Mouse (Mus musculus) cerebellum, postnatal 25 days (tissue): ENCODE results near the gene Mars2.
A peak's percentile ranks its signal among the peaks of the same experiment; 100 is the strongest.

Experiments used
- DNase-seq, 2 experiments: peaks; one replicate each; pipeline ENCODE4 v3.0.0; 2021; ENCODE audit warnings: mixed read lengths in 2 of 2

Gene Mars2

DNA sequence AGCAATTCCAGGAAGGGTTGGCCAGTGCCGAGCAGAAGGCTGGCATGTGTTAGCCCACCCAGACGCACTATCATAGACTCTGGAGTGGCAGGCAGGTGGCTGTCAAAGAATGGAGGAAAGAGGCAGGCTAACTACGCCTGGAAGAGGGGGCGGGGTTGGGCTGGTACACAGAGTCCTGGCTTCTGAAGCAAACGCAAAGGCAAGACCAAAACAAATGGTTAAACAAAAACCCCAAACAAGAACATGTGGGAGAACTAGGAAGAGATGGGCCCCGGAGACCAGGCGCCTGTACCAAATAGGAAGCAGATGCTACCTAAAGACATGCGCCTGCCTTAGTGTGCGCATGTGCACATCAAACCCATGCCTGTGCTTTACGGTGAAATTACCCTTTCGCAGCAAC lies 12.9 kb upstream of the Mars2 start:
- peak; percentile 50 to 61 for DNase-seq

DNA sequence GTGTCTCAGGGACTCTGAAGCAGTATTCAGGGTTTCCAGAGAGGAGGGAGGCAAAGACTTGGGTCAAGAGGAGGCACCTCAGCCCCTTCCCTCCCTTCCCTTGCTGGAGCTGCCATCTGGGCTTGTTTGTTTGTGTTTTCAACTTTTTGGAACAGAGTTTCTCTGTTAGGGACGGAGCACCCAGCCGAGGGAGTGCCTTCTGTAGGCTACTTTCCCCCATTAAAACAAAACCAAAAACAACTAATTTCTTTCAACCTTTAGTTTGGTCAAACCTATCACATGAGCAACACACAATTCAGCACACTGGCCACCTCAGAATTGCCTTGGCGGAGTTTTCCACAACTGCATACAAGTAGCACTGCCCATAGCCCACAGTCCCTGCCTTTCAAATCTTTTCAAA lies 11.6 kb upstream of the Mars2 start:
- no peak for DNase-seq

DNA sequence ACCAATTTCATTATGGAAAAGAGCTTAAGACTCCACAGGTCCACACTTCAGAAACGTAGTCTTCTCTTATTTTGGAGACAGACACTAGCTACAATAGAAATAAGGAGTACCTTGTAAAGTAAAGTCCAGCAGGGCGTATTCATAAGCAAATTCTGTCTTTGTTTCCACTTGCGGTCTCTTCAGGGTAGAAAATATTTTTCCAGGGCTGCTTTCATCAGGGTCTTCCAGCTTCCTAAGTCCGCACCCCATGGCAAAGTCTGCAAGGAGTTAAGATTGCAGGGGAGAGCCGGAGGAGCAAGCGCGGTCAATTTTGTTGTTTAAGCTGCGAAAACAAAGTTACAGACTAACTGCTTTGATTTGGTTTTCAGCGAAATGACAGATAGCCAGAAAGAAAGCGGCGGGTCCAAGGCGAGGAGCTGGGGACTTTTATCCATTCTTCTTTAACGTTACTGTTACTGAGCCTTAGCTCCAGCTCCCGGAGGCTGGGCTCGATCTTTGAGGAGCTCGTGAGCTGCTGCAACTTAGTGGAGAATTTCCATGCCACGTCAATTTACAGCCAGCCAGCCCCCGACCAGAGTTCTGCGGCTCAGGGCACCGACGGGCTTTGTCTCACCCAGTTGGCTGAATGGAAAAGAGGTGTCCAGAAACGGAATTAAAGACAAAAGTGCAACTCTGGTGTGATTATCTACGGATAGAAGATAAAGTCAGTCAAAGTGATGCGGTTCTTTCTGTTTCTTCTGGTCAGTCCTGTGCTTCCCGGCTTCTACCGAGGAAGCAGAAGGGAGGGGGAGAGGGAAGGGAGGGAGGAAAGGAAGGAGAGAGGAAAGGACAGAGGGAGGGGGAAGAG lies 10.7 kb upstream of the Mars2 start, which contains the start of gene Rftn2:
Rftn2 (minus strand) TSS at position 772 of the 847 bp plus-strand sequence.
- peak; percentile 24 to 30 for DNase-seq

DNA sequence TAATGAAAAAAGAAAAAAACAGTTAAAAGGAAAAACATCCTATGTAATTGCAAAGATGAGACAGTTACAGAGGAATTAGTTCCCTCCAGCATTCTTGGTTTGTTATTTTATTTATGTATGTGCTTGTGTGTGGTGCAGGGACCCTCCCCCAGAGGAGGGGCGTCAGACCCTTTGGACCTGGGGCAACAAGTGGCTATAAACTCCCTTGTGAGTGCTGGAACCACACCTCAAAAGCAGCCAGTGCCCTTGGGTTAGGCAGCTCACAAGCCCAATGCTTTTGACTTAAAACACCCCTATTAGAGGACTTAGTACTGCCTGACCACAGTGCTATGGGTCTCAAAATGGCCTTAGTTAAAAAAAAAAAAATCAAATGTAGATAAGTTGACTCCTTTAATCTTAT lies 9.6 kb upstream of the Mars2 start:
- no peak for DNase-seq

DNA sequence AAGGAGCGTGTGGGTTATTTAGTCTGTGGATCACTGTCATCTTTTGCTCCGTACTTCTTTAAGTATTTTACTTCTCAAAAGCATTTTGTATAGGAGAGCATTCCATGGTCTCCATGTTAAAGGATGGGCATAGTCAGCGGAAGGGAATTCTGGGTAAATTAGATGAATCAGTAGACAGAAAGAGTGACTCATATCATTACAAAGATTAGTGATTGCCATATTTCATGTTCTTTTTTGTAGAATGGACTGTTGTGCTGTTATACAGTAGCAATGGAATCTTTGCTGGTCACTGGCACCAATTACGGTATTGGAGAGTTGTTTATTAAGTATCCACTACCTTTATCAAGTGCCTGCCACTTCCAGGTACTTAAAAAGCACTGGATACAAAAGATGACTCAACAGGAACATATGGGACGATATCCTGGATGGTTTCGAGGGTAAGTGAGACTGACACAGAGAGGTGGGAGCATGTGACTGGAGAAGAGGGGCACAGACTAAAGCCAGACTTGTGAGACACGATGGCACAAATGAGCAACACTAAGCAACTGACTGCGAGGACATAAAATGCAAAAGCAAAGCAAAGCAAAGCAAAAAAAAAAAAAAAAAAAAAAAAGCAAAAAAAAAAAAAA lies 8.6 kb upstream of the Mars2 start:
- DNase-seq = no peak

DNA sequence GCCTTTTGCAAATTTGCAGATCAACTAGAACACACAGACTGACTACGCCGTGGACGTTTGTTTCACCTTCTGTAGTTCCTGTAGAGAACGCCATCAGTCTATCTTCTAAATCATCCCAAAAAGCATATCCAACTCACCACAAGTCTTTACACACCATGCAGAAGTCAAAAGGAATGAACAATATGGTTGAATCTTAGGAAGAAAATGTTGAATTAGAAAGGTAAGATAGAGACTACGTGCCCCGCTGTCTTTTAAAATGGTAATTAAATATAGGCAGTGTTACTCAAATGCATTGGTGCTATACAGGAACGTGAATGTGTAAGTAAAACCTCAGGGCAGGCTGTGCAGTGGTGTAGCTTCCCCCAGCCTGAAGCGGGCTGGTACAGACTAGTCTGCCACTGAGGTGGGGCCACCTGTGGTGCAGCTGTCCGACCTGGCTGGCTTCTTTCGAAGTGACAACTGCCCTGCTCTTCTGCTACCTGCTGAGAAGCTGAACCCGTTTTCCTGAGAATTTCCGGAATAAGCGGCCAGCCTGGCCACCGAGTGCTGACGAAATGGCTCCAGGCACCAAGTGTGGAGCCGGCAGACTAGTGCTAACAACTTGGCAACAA lies 2.0 kb upstream of the Mars2 start:
- DNase-seq = no peak

DNA sequence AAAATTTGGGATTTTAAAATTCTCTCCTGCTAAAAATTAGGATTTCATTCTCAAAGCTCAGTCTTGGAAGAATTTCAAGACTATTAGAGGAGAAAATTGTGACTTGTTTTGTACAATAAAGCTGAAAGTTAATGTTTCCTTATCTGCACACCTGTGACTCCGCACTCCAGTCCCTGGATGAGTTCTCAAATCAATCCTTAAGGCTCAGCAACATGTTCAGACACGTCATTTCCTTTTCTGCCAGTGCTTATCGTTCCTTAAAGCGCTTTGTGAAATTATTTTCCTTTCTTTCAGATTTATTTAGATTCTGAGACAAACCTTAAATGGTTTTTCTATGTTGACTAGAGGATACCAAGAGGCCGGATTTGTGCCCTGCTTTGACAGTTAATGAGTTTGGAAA lies 490 bp upstream of the Mars2 start:
- DNase-seq = no peak

DNA sequence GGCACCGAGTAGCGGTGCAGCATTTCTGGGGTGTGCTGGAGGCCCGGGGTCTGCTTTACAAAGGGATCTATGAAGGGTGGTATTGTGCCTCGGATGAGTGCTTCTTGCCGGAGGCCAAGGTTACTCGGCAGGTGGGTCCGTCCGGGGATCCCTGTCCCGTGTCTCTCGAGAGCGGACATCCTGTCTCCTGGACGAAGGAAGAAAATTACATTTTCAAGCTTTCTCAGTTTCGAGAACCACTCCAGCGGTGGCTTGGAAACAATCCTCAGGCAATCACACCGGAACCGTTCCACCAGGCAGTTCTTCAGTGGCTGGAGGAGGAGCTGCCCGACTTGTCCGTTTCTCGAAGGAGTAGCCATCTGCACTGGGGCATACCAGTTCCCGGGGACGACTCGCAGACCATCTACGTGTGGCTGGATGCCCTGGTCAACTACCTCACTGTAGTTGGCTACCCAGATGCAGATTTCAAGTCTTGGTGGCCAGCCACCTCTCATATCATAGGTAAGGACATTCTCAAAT lies 725 bp downstream of the Mars2 start:
- peak; percentile 50 to 51 for DNase-seq

DNA sequence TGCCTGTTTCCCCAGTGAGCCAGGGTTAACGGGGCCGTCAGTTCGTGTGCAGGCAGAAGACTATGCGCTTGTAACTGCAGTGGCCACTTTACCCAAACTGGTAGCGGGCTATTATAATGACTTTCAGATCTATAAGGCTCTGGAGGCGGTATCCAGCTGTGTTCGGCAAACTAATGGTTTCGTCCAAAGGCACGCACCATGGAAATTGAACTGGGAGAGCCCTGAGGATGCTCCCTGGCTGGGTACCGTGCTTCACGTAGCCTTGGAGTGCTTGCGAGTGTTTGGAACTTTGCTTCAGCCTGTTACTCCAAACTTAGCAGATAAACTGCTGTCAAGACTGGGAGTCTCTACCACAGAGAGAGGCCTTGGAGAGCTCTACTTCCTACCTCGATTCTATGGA lies 1.5 kb downstream of the Mars2 start:
- DNase-seq = peak in 1 of 2 experiments; percentile 20

DNA sequence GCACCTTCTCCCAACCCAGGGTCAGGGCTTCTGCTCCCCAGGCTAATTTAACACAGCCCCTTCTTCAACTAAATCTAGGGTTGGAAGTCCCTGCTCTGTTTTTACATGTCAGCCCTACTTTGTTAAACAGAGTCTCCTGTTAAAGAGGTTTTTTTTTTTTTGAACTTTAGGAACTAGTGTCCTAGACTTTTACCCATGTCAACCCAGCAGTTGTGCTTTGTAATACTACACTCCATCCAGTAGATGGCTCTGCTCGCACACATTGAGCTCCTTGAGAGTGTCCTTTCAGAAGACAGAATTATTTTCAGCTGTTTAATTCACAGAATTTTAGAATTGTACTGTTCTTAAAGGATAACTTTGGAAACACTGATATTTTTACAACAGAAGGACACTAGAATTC lies 2.3 kb downstream of the Mars2 start:
- DNase-seq = peak; percentile 25 to 55

DNA sequence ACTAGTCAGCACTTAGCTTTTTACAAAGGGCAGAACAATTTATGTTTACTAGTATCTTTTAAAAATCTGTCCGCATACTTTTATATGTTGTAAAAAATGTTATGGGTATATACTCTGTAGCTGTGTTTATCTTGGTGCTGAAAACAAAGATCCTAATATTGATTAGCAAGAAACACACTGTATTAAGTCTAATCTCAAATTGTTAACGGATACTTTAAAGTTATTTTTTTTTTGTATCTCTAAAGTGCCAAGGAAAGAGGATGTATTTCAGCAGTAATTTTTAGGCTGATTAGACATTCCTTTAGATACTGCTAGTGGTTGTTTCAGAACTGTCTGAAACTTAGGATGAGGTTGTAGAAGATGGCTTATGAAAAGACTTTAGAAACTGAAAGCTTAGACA lies 9.4 kb downstream of the Mars2 start:
- no peak for DNase-seq

DNA sequence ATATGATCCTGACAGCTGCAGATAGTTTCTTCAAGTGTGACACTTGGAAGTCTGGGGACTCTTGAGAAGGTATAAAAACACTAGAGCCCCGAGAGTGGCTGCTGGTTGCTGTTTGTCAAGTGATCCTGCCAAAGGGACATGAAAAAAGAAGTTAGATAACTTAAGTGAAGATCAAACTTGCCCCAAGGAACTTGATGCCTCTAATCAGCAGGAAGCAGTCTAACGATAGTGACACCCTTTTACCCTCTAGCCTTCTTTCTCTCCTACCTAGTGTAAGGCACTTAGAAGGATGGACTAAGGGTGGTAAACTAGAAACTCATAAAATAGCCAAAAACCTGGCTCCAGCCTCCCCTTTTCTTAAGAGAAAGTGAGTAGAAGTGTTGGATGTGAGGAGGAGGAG lies 27.4 kb downstream of the Mars2 start:
- DNase-seq = no peak

DNA sequence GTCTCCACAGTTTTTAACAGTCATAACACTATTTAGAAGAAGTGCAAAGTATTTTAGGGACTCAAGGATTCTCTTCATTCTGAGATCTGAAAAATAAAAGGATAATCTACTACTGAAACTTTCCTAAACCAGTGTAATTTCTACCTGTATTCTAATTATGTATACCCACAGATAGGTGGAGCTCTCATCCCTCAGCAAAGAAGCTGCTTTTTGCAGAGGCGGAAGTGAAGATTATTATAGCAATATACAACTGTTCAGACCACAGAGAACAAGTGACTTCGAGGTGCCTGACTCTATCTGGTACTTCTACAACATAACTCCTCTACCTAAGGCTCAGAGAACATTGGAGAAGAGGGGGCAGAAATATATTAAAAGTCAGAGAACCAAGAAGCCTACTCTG lies 28.5 kb downstream of the Mars2 start:
- DNase-seq = no peak

DNA sequence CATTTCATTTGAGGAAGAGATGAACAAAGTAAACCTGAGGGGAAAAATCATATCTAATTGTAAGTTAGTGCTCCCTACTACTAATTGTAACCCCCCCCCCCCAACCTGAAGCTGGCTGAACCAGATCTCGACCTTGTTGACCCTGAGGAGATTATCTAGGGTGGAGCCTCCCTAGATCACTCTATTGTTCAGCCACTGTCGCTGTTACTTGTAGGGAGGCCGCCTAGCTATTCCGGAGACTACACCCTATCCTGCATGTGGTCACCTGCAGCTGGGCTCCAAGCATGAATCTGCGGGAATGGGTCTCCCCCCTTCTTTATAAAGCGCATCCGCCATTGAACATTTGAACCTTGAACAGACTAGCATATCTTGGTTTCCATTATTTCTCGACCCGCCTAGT lies 42.1 kb downstream of the Mars2 start:
- DNase-seq = no peak
